Mouse (Mus musculus): Measurements from ENCODE around the gene Palm2.

DNA sequence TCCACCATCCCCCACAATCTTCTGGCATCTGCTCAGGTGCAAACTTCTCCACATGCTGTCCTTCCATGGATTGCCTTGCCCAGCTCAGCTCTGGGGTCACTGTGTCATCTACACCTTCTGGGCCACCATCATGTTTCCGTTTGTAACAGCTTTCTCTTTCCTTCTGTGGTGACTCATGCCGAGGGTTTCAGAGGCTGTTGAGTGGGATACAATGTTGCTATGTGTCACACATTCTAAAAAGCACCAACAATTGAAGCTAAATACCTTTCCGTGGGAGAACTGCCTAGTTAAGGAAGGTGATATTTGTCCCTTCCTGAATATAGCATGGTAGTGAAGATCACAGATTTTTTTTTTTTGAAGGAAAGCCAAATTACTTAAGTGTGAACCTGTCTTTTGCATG is 52.3 kb downstream of the Palm2 start:
- TF ChIP-seq POLR2A (IDR thresholded peaks at IDR 0.05; ENCODE audit: extremely low read depth, insufficient read depth, low read length) (no peak), CTCF (IDR thresholded peaks at IDR 0.05; ENCODE audit: extremely low read depth, insufficient read depth, low read length) (no peak)
